Mouse (Mus musculus): Measurements from ENCODE around the gene Zmym2. TPM values are rescaled to one million over a fixed set of nuclear protein-coding genes. Genes with fewer than 3 reads are reported as not detected.

Zmym2 gene
- total RNA-seq (2023) = 115 TPM

GRCm38 (mm10) chr14:56886594-56887513, at the start of gene Zmym2:
TSS of gene Zmym2 (plus strand) at chr14:56886653.

Other genes with a start within 250 kb of the Zmym2 start
- 34.8 TPM for gene Mphosph8, start 218.4 kb upstream of the Zmym2 start, total RNA-seq (2023)
- 73.8 TPM for gene Pspc1, start 108.3 kb upstream of the Zmym2 start, total RNA-seq (2023)
- 54.8 TPM for gene Zmym5, start 74.9 kb upstream of the Zmym2 start, total RNA-seq (2023)
- gene Gja3, start 171.4 kb downstream of the Zmym2 start, total RNA-seq (2023) = not detected
- gene Gjb2, start 218.0 kb downstream of the Zmym2 start, total RNA-seq (2023) = not detected
- gene Gm4491, start 229.2 kb downstream of the Zmym2 start, total RNA-seq (2023) = not detected
- gene Gjb6, start 247.0 kb downstream of the Zmym2 start, total RNA-seq (2023) = not detected

Measured in CD8-positive naive resting alpha-beta T cell, adult 57 days (primary cell).